Mouse (Mus musculus) erythroblast, embryonic 14.5 days (primary cell): Measurements from ENCODE around the gene Abl1. TPM values are rescaled to one million over a fixed set of nuclear protein-coding genes. Genes with fewer than 3 reads are reported as not detected.

ENCODE experiments used
- H3K27me3 ChIP-seq: 2 replicates; pipeline ENCODE4 v1.6.1; 2012; ENCODE audit warnings: inconsistent platforms; ENCODE audit not compliant: control insufficient read depth
- H3K36me3 ChIP-seq: 2 replicates; pipeline ENCODE4 v1.6.1; 2012; ENCODE audit warnings: mild to moderate bottlenecking, inconsistent platforms; ENCODE audit not compliant: control insufficient read depth
- H3K4me1 ChIP-seq: 2 replicates; pipeline ENCODE4 v1.6.1; 2012; ENCODE audit warnings: inconsistent platforms; ENCODE audit not compliant: control insufficient read depth
- H3K4me3 ChIP-seq: replicated peaks from 2 replicates; pipeline ENCODE3; 2012; ENCODE audit warnings: moderate library complexity, mild to moderate bottlenecking, inconsistent platforms
- H3K9me3 ChIP-seq: 2 replicates; pipeline ENCODE4 v1.6.1; 2012; ENCODE audit warnings: low read length, inconsistent platforms, mixed read lengths; ENCODE audit not compliant: control insufficient read depth
- GATA1 ChIP-seq: IDR thresholded peaks from 2 replicates; pipeline ENCODE4 v1.6.1; 2012; ENCODE audit warnings: low read length, inconsistent platforms, mixed read lengths
- TAL1 ChIP-seq: IDR thresholded peaks from 3 replicates; pipeline ENCODE4 v1.6.1; 2012; ENCODE audit warnings: low read length, inconsistent platforms, mixed read lengths
- polyA plus RNA-seq: library from polyadenylated mRNA; stranded (reverse); fragments of >175 nt; gene quantifications from 2 replicates; pipeline ENCODE4 v1.2.3, GENCODE M21; 2012

Gene Abl1
- polyA plus RNA-seq: 1.4 and 1.7 TPM in 2 replicates

- Histone ChIP-seq H3K4me3 (peak within 1 kb of the TSS; percentile 90), H3K4me1 (peaks cover 38% of the 10 kb centered on the region), H3K9me3 (no peaks in the 10 kb centered on the region), H3K27me3 (no peaks in the 10 kb centered on the region), H3K36me3 (peaks cover 11% of the 10 kb centered on the region)
- peak; percentile 66 for TF ChIP-seq GATA1
- TF ChIP-seq TAL1: no peak
Measured at GRCm38 (mm10) chr2:31688074-31688925, at the start of gene Abl1. Gene Abl1 (plus strand): TSS chr2:31688376.

DNA sequence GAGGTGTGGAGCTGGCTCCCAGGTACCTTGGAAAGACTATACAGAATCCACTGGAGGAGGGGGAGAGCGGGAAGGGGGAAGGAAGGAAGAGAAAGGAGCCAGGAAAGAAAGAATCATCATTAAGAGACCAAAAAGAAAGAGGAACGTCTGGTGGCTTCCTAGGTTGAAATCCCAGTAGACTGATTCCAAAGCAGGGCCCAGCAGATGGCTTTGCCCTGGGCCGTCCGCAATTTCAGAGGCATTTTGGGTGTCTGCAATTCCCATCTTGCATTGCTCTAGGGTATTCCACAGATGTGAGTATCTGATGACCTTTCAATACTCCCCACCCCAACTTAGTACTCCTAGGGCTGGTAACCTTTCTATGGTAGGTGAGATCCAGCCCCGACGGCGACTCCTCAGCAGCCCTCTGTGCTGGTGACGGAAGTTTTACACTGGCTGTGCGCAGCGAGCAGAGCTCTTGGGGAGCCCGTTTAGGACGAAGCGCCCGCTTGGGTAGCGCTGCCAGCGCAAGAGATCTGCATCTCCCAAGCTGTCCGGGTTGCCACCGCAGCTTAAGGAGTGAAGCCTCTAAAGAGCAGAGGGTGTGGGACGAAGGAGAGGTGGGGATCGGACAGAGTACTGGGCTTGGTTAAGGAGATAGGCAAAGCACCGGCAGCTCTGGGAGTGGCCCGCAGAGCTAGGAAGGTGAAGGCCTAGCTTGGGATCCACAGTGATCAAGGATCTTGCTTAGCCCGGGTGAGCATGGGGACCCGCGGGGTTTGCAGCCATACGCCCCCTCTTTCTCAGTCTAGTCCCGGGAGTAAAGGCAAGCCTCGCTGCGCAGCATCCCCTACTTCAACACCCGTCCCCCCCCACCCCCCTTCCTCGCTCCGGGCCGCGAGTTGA lies 49.4 kb upstream of the Abl1 start:
- Histone ChIP-seq H3K4me3 (no peak overlapping the region), H3K4me1 (no peaks in the 10 kb centered on the region), H3K9me3 (peaks cover 17% of the 10 kb centered on the region; the same call in 1 of the 2 replicates), H3K36me3 (no peaks in the 10 kb centered on the region), H3K27me3 (peaks cover 100% of the 10 kb centered on the region)
- no peak for TF ChIP-seq TAL1
- no peak for TF ChIP-seq GATA1

DNA sequence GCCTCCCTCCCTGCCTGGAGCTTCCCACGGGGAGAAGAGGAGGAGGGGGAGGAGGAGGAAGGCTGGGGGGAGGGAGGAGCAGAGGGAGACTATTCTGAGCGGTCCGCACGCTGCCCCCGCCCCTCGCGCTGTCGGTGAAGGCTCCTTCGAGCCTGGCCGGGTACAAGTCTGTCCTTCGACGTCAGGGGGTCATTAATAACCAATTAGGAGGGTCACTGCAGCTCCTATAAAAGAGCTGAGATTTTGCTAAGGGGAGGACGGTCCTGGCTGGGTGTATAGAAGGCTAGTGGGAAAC lies 48.8 kb upstream of the Abl1 start:
- Histone ChIP-seq H3K4me3 (no peak overlapping the region), H3K36me3 (no peaks in the 10 kb centered on the region), H3K9me3 (peaks cover 17% of the 10 kb centered on the region; the same call in 1 of the 2 replicates), H3K4me1 (no peaks in the 10 kb centered on the region), H3K27me3 (peaks cover 100% of the 10 kb centered on the region)
- TF ChIP-seq GATA1: no peak
- no peak for TF ChIP-seq TAL1

DNA sequence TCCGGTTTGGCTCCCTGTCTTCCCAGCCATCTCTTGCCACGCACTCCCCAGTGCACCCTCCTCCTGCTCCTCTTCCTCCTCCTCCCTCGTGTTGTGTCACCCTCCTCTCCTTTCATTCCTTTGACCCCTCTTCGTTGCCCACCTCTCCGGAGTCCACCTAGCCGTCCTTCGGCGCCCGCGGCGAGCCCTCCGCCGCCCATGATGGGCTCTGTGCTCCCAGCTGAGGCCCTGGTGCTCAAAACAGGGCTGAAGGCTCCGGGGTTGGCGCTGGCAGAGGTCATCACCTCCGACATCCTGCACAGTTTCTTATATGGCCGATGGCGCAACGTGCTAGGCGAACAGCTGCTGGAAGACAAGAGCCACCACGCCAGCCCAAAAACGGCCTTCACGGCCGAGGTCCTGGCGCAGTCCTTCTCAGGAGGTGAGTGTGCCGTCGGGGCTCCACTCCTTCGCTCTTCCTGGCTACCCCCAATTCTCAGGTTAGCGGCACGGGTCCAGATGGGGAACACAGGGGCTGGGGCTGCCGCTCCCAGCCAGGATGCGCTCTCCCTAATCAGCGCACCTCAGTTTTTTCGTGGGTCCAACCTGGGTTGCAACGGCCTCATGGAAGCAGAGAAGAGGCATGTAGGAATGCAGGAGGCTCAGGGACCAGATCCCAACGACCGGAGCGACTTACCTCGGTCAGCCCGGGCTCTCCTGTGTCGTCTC lies 48.1 kb upstream of the Abl1 start, which contains the start of gene Prdm12:
Gene Prdm12 (plus strand): TSS at position 137 of the 708 bp plus-strand sequence.
- Histone ChIP-seq H3K27me3 (peaks cover 100% of the 10 kb centered on the region), H3K36me3 (no peaks in the 10 kb centered on the region), H3K9me3 (peaks cover 17% of the 10 kb centered on the region; the same call in 1 of the 2 replicates), H3K4me3 (no peak within 1 kb of the TSS), H3K4me1 (no peaks in the 10 kb centered on the region)
- TF ChIP-seq GATA1 (no peak), TAL1 (no peak)

DNA sequence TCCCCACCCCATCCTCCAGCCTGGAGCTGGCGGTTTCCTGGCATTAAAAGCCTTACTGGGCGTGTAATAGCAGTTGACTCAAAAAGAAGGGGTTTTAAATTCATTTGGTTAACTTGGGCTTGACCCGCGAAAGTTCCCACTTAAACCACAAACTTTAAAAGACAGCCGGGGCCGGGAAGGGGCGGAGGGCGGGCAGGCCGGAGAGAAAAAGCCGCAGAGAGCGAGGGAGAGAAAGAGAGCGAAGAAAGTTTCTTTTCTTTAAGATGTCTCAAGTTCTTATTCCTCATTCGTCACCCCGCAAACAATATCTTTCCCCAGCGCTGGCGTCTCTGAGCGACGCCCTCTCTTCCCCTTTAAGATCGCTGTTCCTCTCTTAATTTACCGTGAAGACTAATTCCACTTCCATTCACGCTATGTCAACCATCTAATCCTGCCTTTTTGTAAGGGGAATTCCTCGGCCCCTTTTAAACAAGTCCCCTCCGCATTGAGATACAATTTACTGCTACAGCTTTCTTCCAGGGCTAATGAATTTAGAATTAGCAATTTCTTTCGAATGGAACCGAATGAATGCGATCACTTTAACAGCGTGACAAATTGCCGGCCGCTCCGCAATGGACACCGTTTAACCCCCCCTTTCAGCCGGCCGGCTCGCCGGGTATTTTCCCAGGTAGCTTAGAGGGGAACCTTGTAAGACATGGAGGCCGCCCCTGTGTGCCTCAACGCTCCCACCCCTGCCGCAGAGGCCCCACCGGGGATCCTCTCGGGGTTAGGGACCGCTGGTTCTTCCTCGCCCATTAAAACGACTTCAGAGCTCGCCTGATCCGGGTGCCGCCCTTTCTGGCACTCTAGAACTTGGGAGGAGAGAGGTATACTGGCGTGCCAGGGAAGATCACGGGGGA lies 47.3 kb upstream of the Abl1 start:
- no peaks in the 10 kb centered on the region for H3K4me1 ChIP-seq
- TF ChIP-seq TAL1 (no peak), GATA1 (no peak)
- H3K27me3 ChIP-seq: peaks cover 97% of the 10 kb centered on the region
- no peak overlapping the region for H3K4me3 ChIP-seq
- H3K9me3 ChIP-seq: peaks cover 17% of the 10 kb centered on the region; the same call in 1 of the 2 replicates
- no peaks in the 10 kb centered on the region for H3K36me3 ChIP-seq

DNA sequence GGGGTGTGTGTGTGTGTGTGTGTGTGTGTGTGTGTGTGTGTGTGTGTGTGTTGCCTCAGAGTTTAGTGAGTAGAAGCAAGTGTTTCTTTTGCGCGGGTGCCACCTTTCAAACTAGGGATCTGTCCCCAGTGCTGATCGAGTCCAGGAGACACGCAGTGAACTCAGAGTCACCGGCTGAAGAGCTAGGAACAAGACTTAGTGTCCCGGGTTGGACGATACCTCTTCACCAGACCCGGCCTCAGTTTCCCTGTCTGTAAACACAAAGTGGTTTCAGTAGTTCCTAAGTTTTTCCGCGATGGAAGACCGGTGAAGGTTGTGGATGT lies 46.7 kb upstream of the Abl1 start:
- Histone ChIP-seq H3K4me3 (no peak overlapping the region), H3K9me3 (peaks cover 13% of the 10 kb centered on the region; the same call in 1 of the 2 replicates), H3K4me1 (no peaks in the 10 kb centered on the region), H3K36me3 (no peaks in the 10 kb centered on the region), H3K27me3 (peaks cover 97% of the 10 kb centered on the region)
- no peak for TF ChIP-seq TAL1
- no peak for TF ChIP-seq GATA1

DNA sequence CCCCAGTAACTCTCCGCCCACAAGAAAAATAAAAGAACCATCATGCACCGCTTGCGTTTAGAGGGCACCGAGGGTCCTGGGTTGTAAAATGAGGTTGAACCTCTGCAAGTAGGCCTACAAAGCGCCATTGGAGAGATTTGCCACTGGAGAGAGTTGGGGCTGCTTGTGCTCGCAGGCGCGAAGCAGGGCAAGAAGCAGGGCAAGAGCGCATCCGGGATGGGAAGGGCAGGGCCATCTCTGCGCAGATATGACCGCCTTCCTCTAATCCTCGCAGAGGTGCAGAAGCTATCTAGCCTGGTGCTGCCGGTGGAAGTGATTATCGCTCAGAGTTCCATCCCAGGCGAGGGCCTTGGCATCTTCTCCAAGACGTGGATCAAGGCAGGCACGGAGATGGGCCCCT lies 46.2 kb upstream of the Abl1 start:
- Histone ChIP-seq H3K36me3 (no peaks in the 10 kb centered on the region), H3K9me3 (peaks cover 12% of the 10 kb centered on the region; the same call in 1 of the 2 replicates), H3K4me1 (no peaks in the 10 kb centered on the region), H3K4me3 (no peak overlapping the region), H3K27me3 (peaks cover 97% of the 10 kb centered on the region)
- TF ChIP-seq TAL1: no peak
- no peak for TF ChIP-seq GATA1
